Mouse (Mus musculus): ENCODE data around the gene Lypd5.

- TF ChIP-seq POLR2A (IDR thresholded peaks at IDR 0.05; ENCODE audit: low read depth, low read length) (no peak), CTCF (conservative IDR thresholded peaks at IDR 0.05; ENCODE audit: insufficient read depth, insufficient read length, low read depth, low read length) (peak; percentile 78)
Observed at GRCm38 (mm10) chr7:24384827-24385226, 35.8 kb downstream of the Lypd5 start.

All from kidney, adult 2 months (tissue).